Mouse (Mus musculus): ENCODE results near the gene D13Ertd608e. TPM values are rescaled to one million over a fixed set of nuclear protein-coding genes. Genes with fewer than 3 reads are reported as not detected.
"Not testable (repeated sequence)": the region's sequence is repeated elsewhere in the genome, so short reads cannot be mapped to it uniquely, and the experiment has no call there.

D13Ertd608e gene
- not detected for total RNA-seq (2021)

GRCm38 (mm10) chr13:119835320-119836056, at the start of gene D13Ertd608e:
Gene D13Ertd608e, plus strand, starts transcription at chr13:119836006.
- DNase-seq (ENCODE audit: extremely low spot score in 1 of 2, low spot score in 2 of 2), result peak in 1 of 2 experiments; percentile 4

GRCm38 (mm10) chr13:119789851-119790717, 45.7 kb upstream of the D13Ertd608e start:
- DNase-seq (ENCODE audit: extremely low spot score in 1 of 2, low spot score in 2 of 2), result peak; percentile 78 to 84
- intact Hi-C loops (cut with DNase I), result no loop called here

More at GRCm38 (mm10) chr13:119835320-119836056, at the start of gene D13Ertd608e:
- intact Hi-C loops (cut with DNase I), result loop anchor here (10.0 kb wide), 1 partner anchor 389 kb away; no protein-coding TSS in a partner anchor

- intact Hi-C loops (cut with DNase I), result no loop called here
Observed at GRCm38 (mm10) chr13:119790761-119791579, 44.8 kb upstream of the D13Ertd608e start, which contains the start of gene Zfp131. Gene Zfp131, minus strand, starts transcription at chr13:119790889.

GRCm38 (mm10) chr13:119791580-119792135, 44.1 kb upstream of the D13Ertd608e start:
- no peak for DNase-seq (ENCODE audit: extremely low spot score in 1 of 2, low spot score in 2 of 2)
- intact Hi-C loops (cut with DNase I), result no loop called here

More at GRCm38 (mm10) chr13:119790761-119791579, 44.8 kb upstream of the D13Ertd608e start, which contains the start of gene Zfp131:
- peak; percentile 90 to 98 for DNase-seq (ENCODE audit: extremely low spot score in 1 of 2, low spot score in 2 of 2)

- intact Hi-C loops (cut with DNase I), result no loop called here
- no peak for DNase-seq (ENCODE audit: extremely low spot score in 1 of 2, low spot score in 2 of 2)
Observed at GRCm38 (mm10) chr13:119792791-119793404, 42.9 kb upstream of the D13Ertd608e start.

- intact Hi-C loops (cut with DNase I), result no loop called here
- DNase-seq (ENCODE audit: extremely low spot score in 1 of 2, low spot score in 2 of 2), result no peak
Observed at GRCm38 (mm10) chr13:119797656-119798055, 38.1 kb upstream of the D13Ertd608e start.

GRCm38 (mm10) chr13:119808937-119809336, 26.9 kb upstream of the D13Ertd608e start:
- DNase-seq (ENCODE audit: extremely low spot score in 1 of 2, low spot score in 2 of 2), result no peak
- intact Hi-C loops (cut with DNase I), result no loop called here

- no peak for DNase-seq (ENCODE audit: extremely low spot score in 1 of 2, low spot score in 2 of 2)
- intact Hi-C loops (cut with DNase I), result no loop called here
Observed at GRCm38 (mm10) chr13:119810031-119810430, 25.8 kb upstream of the D13Ertd608e start.

- intact Hi-C loops (cut with DNase I), result no loop called here
- no peak for DNase-seq (ENCODE audit: extremely low spot score in 1 of 2, low spot score in 2 of 2)
Observed at GRCm38 (mm10) chr13:119816798-119817197, 19.0 kb upstream of the D13Ertd608e start.

- intact Hi-C loops (cut with DNase I), result no loop called here
- no peak for DNase-seq (ENCODE audit: extremely low spot score in 1 of 2, low spot score in 2 of 2)
Observed at GRCm38 (mm10) chr13:119817579-119818206, 18.1 kb upstream of the D13Ertd608e start.

- intact Hi-C loops (cut with DNase I), result loop anchor here (10.0 kb wide), 1 partner anchor 395 kb away; no protein-coding TSS in a partner anchor
- not testable (repeated sequence) for DNase-seq (ENCODE audit: extremely low spot score in 1 of 2, low spot score in 2 of 2)
Observed at GRCm38 (mm10) chr13:119830116-119830515, 5.7 kb upstream of the D13Ertd608e start, which contains the start of gene AF067063. Gene AF067063, minus strand, starts transcription at chr13:119830216.

- intact Hi-C loops (cut with DNase I), result loop anchor here (10.0 kb wide), 1 partner anchor 388 kb away; no protein-coding TSS in a partner anchor
- peak in 1 of 2 experiments; percentile 2 for DNase-seq (ENCODE audit: extremely low spot score in 1 of 2, low spot score in 2 of 2)
Observed at GRCm38 (mm10) chr13:119836324-119836811, 562 bp downstream of the D13Ertd608e start.

- DNase-seq (ENCODE audit: extremely low spot score in 1 of 2, low spot score in 2 of 2), result peak; percentile 4 to 36
- intact Hi-C loops (cut with DNase I), result loop anchor here (10.0 kb wide), 1 partner anchor 387 kb away; no protein-coding TSS in a partner anchor
Observed at GRCm38 (mm10) chr13:119837719-119838337, 2.0 kb downstream of the D13Ertd608e start.

GRCm38 (mm10) chr13:119839982-119840381, 4.2 kb downstream of the D13Ertd608e start:
- DNase-seq (ENCODE audit: extremely low spot score in 1 of 2, low spot score in 2 of 2), result not testable (repeated sequence)
- intact Hi-C loops (cut with DNase I), result loop anchor here (10.0 kb wide), 1 partner anchor 385 kb away; no protein-coding TSS in a partner anchor

GRCm38 (mm10) chr13:119862399-119862798, 26.6 kb downstream of the D13Ertd608e start:
- DNase-seq (ENCODE audit: extremely low spot score in 1 of 2, low spot score in 2 of 2); intact Hi-C loops (cut with DNase I): not testable (repeated sequence)

GRCm38 (mm10) chr13:119864395-119864999, 28.7 kb downstream of the D13Ertd608e start:
- DNase-seq (ENCODE audit: extremely low spot score in 1 of 2, low spot score in 2 of 2); intact Hi-C loops (cut with DNase I): not testable (repeated sequence)
